Mouse (Mus musculus): ENCODE data around the gene Clcnka. TPM values are rescaled to one million over a fixed set of nuclear protein-coding genes. Genes with fewer than 3 reads are reported as not detected.

The Clcnka gene
- total RNA-seq (2012; rRNA removed) (not detected in 2 replicates), polyA plus RNA-seq (2012; ENCODE audit: insufficient read depth in 1 of 2, insufficient read length in 2 of 2, low read depth in 1 of 2, low replicate concordance in 2 of 2, missing spikeins in 1 of 2) (not detected)

- Histone ChIP-seq H3K4me3 (ENCODE audit: control insufficient read depth in 1 of 2, insufficient read depth in 1 of 2, low read depth in 2 of 2, low read length in 2 of 2) (no peak within 1 kb of the TSS), H3K4me1 (ENCODE audit: control insufficient read depth in 1 of 2, insufficient read depth in 2 of 2, low read length in 2 of 2) (no peaks in the 10 kb centered on the region), H3K9me3 (replicated peaks; ENCODE audit: insufficient read depth, low read length) (no peaks in the 10 kb centered on the region), H3K27me3 (ENCODE audit: control insufficient read depth in 1 of 2, insufficient read depth in 2 of 2, low read length in 2 of 2) (peaks cover 0 to 3% of the 10 kb centered on the region in 2 experiments; a peak in 2 of 4 replicates), H3K36me3 (ENCODE audit: control insufficient read depth in 1 of 2, insufficient read depth in 2 of 2, low read length in 2 of 2) (no peaks in the 10 kb centered on the region), H3K79me2 (ENCODE audit: control insufficient read depth, insufficient read depth, low read length, poor library complexity) (no peaks in the 10 kb centered on the region), H3K9ac (ENCODE audit: control insufficient read depth, low read depth, low read length, poor library complexity, severe bottlenecking) (no peak within 1 kb of the TSS), H3K27ac (ENCODE audit: control insufficient read depth, low read depth, low read length) (no peak within 1 kb of the TSS)
- no peak for DNase-seq (ENCODE audit: low read depth, low spot score)
- TF ChIP-seq NELFE (IDR thresholded peaks at IDR 0.05; ENCODE audit: low read depth, low read length) = no peak
- no peak for TF ChIP-seq RAD21 (IDR thresholded peaks at IDR 0.05; ENCODE audit: low read depth, low read length)
- TF ChIP-seq JUND (IDR thresholded peaks at IDR 0.05; ENCODE audit: low read depth, low read length) = no peak
- TF ChIP-seq TAL1 (IDR thresholded peaks at IDR 0.05; ENCODE audit: low read length) = no peak
- no peak for TF ChIP-seq E2F4 (IDR thresholded peaks at IDR 0.05; ENCODE audit: borderline replicate concordance, low read depth, low read length)
- no peak for TF ChIP-seq CHD2 (IDR thresholded peaks at IDR 0.05; ENCODE audit: low read length)
- TF ChIP-seq ZMIZ1 (IDR thresholded peaks at IDR 0.05; ENCODE audit: low read depth, low read length) = no peak
- no peak for TF ChIP-seq KAT2A (conservative IDR thresholded peaks at IDR 0.05; ENCODE audit: low read depth, low read length)
Observed at GRCm38 (mm10) chr4:141398545-141398944, at the start of gene Clcnka. TSS of gene Clcnka (minus strand) at chr4:141398724.

- Histone ChIP-seq H3K4me3 (ENCODE audit: control insufficient read depth in 1 of 2, insufficient read depth in 1 of 2, low read depth in 2 of 2, low read length in 2 of 2) (no peak overlapping the region), H3K36me3 (ENCODE audit: control insufficient read depth in 1 of 2, insufficient read depth in 2 of 2, low read length in 2 of 2) (peaks cover 2 to 11% of the 10 kb centered on the region in 2 experiments; a peak in 2 of 4 replicates), H3K27ac (ENCODE audit: control insufficient read depth, low read depth, low read length) (no peak overlapping the region), H3K4me1 (ENCODE audit: control insufficient read depth in 1 of 2, insufficient read depth in 2 of 2, low read length in 2 of 2) (peaks cover 3 to 24% of the 10 kb centered on the region in 2 experiments), H3K9me3 (replicated peaks; ENCODE audit: insufficient read depth, low read length) (no peaks in the 10 kb centered on the region), H3K9ac (ENCODE audit: control insufficient read depth, low read depth, low read length, poor library complexity, severe bottlenecking) (no peak overlapping the region), H3K79me2 (ENCODE audit: control insufficient read depth, insufficient read depth, low read length, poor library complexity) (peaks cover 12% of the 10 kb centered on the region), H3K27me3 (ENCODE audit: control insufficient read depth in 1 of 2, insufficient read depth in 2 of 2, low read length in 2 of 2) (no peaks in the 10 kb centered on the region)
- TF ChIP-seq TCF12 (IDR thresholded peaks at IDR 0.05; ENCODE audit: low read depth, low read length) (no peak), MAZ (IDR thresholded peaks at IDR 0.05; ENCODE audit: low read depth, low read length) (no peak), ETS1 (IDR thresholded peaks at IDR 0.05; ENCODE audit: low read depth, low read length) (no peak), CHD2 (IDR thresholded peaks at IDR 0.05; ENCODE audit: low read length) (no peak), RCOR1 (IDR thresholded peaks at IDR 0.05; ENCODE audit: low read depth, low read length) (no peak), ELF1 (IDR thresholded peaks at IDR 0.05; ENCODE audit: low read depth, low read length) (no peak), NRF1 (IDR thresholded peaks at IDR 0.05; ENCODE audit: insufficient read depth, low read depth, low read length, poor library complexity, severe bottlenecking) (no peak), USF2 (IDR thresholded peaks at IDR 0.05; ENCODE audit: borderline replicate concordance in 1 of 2, insufficient read depth in 1 of 2, low read depth in 1 of 2, low read length in 2 of 2) (no peak), GATA1 (IDR thresholded peaks at IDR 0.05; ENCODE audit: low read depth, low read length) (no peak), E2F4 (IDR thresholded peaks at IDR 0.05; ENCODE audit: borderline replicate concordance, low read depth, low read length) (no peak), NELFE (IDR thresholded peaks at IDR 0.05; ENCODE audit: low read depth, low read length) (no peak), MAX (IDR thresholded peaks at IDR 0.05; ENCODE audit: low read length) (no peak), BHLHE40 (IDR thresholded peaks at IDR 0.05; ENCODE audit: borderline replicate concordance, low read depth, low read length) (no peak), MYC (IDR thresholded peaks at IDR 0.05; ENCODE audit: low read depth, low read length) (no peak)
- no peak for DNase-seq (ENCODE audit: low read depth, low spot score)
Observed at GRCm38 (mm10) chr4:141446211-141446610, 47.7 kb upstream of the Clcnka start.

Measured in MEL (cell line).